Mouse (Mus musculus) heart, postnatal 25 days (tissue): ENCODE data around the gene Cpeb2. TPM values are rescaled to one million over a fixed set of nuclear protein-coding genes. Genes with fewer than 3 reads are reported as not detected.

ENCODE experiments used
- DNase-seq: peaks from one replicate; pipeline ENCODE4 v3.0.0; 2022; ENCODE audit warnings: low spot score
- intact Hi-C: fragments of 180-260 bp; cut with DNase I; formaldehyde crosslinking; loops from one replicate; pipeline ENCODE4 v1.15.1; 2025
- total RNA-seq, 2 experiments: library from RNA; stranded (reverse); gene quantifications; 2 replicates each; pipeline ENCODE4 v1.2.3; 2021

Cpeb2 gene
- total RNA-seq: 10 to 100 TPM; 23.0 to 28.5 TPM

DNA sequence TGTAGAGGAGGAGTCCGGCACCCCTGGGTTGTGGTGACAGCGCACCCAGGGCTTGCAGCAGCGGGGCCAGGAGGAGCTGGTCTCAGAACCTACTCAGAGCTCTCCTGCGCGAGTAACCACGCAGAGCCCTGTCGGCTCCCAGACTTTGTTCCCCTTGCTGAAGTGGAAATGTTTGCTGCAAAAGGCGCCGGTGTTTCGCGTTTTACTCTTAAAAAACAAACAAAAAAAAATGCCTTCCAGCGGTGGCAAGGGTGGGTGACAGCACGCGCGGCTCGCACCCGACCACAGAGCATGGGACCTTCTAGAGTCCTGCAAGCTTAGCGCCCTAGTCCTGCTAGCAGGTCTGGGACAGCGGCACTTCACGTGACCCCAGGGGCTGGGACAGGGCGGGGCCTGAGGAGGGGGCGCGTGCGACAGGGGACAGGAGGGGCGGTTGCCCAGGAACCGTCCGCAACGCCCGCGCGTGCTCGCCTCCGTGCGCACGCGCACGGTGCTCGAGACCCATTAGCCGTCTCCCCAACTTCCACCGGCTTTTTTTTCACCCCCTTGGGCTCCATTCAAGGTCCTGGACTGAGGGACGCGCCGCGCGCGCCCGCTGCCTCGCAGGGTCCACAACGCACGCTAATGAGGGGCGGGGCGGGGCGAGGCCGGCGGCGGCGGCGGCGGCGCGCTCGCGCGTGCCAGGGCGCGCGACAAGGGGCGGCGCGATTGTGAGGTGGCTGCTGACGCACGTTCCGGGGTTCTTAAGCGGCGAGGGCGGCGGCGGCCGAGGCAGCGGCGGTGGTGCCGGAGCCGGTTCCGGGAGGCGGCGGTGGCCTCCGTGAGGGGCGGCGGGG, at the start of gene Cpeb2:
Gene Cpeb2, plus strand, starts transcription at position 691 of the 836 bp plus-strand sequence.
- intact Hi-C loops: loop anchor here (10.0 kb wide), 3 partner anchors 258 to 1528 kb away; partner anchors contain the start of gene Rab28
- peak; percentile 93 for DNase-seq

DNA sequence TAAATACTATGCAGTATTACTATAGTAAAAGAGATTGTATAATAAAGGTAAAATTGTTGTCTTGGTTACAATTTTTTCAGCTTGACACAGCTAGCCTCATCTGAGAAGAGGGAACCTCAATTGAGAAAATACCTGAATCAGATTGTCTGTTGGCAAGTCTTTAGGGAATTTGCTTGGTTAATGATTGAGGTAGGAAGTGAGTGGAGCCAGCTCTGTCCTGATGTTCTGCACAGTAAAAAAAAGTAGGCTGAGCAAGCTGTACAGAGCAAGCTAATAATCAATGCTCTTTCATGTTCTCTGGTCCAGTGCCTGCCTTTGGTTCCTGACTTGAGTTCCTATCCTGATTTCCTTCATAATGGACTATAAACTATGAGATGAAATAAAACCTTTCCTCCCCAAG, 49.4 kb upstream of the Cpeb2 start:
- DNase-seq: no peak
- intact Hi-C loops: no loop called here

DNA sequence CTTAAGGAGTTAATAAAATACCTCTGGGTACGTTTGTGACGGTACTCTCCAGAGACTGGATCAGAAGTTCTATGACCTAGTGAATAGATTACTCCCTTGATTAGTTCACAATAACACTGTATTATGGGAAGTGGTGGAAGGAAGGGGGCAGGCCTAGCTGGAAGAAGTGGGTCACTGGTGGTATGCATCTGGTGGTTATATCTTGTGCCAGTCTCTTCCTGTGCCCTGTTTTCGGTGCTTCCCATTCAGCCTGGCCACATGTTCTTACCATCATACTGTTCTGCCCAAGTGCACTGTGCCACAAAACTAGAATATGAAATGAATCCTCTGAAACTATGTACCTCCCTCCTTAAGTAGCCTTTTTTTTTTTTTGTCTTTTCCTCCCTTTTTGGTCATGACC, 48.1 kb upstream of the Cpeb2 start:
- DNase-seq: no peak
- intact Hi-C loops: no loop called here

DNA sequence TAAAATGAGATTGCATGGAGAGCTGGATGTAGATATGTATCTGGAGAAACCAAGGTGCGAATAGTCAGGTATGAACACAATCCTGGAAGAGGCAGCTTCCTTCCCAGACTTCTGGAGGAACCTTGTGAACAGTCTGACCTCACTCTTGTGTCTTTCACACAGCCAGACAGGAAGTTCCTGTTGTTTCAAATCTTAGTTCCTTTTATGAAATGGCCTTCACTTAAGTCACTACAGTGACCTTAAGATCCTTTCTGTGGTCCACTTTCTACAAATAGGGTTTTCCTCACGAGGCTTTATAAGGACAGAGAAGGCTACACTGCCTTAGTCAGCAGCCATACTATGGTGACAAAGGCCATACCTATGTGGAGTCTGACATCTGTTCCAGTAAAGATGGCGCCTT, 47.5 kb upstream of the Cpeb2 start:
- DNase-seq: no peak
- intact Hi-C loops: no loop called here

DNA sequence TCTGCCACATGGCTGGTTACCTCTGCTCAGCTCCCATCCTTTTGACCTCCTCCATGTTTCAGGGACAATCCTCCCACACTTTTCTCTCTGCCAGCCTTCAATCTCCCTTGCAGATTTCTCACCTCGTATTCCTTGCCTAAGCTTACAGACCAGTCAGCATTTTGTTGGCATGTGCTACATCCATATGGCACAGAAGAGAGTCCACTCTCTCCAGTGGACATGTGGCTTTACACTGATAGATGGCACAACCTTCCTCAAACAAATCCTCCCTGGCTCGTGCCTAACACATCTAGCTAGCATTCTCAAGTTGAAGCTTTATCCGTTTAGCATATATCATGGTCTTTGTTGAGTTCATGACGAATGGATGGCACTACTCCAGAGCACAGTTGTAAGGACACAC, 32.3 kb upstream of the Cpeb2 start:
- DNase-seq: no peak
- intact Hi-C loops: no loop called here

DNA sequence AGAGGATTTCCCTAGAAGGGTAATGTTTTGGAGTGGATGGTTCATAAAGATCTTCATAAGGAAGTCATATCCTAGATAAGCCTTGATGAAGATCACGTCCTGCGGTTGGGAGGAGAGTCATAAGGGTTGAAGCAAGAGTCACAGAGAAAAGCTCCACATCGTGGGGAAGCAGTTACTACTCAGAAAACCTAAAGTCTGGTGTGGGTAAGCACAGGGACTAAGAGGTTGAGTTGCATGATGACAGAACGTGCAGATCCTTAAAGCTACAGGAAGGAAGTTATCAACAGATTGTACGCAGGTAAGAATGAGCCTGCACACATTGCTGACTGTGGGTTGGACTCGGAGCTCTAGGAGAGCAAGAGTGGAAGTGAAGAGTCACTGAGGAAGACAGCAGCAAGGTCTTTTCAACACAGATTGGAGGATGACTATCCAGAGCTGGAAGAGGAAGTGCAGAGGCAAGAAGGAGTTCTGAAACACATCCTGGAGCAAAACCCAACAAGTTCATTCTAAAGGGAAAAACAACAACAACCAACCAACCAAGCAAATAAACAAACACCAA, 26.4 kb upstream of the Cpeb2 start:
- DNase-seq: no peak
- intact Hi-C loops: no loop called here

DNA sequence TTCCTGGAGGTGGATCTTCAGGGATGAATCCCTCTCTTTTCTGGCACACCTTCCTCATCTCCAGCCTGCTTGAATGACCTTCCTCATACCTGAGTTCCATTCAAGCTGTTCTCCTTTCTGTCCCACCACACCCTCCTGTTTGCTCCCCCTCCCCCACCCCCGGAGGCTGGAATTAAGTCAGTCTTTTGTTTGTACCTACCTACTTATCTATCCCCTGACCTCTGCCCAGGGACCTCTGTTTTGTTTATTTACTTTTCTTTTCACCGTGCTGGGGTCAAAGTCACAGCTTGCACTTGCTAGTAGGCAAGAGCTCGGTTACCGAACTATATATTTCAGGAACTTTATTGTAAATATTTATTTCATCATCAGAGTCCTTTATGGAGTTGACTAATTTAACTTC, 15.5 kb upstream of the Cpeb2 start:
- intact Hi-C loops: no loop called here

DNA sequence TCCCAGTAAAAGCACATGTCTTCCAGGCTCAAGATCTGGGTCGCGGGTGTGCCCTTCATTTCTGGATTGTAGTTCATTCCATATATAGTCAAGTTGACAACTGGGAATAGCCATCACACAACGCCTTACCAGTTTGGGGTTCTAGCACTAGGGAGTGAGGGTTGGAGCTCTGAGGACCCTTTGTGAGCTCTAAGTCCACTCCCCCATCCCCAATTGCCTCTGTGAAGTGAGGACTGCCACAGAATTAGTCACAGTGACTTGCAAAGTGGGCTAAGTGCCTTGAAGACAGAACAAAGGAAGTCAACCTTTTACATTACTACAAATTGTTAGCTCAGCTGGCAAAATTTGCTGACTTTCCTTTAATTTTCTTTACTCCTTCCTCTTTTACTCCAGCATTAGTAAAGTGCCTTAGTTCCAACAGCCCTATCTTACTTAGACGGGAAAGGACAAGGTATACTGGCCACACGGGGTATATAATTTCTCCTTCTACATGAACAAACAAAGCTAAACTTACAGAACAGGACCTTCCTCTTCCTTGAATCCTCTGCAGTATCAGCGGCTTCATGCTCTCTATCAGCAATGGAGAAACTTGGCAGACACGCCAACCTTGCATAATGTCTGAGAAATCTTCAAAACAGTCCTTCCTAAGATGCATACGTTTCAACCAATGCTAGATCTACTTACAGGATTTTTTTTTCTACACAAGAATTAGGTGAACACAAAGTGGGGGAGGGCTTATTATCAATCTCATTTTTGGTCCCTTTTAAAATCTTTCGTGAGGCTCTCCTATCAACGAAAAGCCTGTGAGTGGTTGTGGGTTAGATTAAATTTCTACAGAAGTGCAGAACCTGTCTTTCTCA, 14.8 kb upstream of the Cpeb2 start:
- DNase-seq: no peak
- intact Hi-C loops: no loop called here

More for the DNA sequence above, 15.5 kb upstream of the Cpeb2 start:
- no peak for DNase-seq

DNA sequence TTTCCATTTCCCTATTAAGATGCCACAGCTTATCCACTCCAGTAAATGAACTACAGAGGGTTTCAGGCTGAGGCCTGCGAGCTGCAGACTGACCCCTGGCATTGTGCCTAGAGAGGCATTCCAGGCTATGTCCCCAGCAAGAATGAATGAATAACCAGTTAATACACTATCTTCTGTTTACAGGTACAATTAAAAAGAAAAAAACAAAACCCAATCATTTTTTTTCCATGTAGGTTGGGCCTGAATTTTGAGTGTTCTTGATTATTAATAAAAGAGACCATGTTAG, 14.2 kb upstream of the Cpeb2 start:
- intact Hi-C loops: no loop called here
- DNase-seq: no peak

DNA sequence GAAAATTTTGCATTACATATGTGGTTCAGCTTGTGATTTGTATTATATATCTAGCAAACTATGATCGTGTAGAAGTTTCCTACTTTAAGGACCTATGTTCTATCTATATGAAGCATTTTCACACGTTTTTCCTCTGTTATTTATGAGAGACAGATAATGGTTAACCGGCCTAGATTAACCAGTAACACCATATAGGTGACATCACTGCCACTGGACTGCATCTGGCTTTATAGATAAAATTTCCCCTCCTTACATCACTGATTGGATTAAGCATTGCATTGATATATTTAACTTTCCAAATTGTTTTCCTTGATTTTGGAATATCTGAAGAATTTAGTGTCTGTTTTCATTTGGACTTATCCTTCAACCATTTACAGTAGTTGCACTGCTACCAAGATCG, 9.6 kb upstream of the Cpeb2 start:
- intact Hi-C loops: no loop called here
- DNase-seq: no peak

DNA sequence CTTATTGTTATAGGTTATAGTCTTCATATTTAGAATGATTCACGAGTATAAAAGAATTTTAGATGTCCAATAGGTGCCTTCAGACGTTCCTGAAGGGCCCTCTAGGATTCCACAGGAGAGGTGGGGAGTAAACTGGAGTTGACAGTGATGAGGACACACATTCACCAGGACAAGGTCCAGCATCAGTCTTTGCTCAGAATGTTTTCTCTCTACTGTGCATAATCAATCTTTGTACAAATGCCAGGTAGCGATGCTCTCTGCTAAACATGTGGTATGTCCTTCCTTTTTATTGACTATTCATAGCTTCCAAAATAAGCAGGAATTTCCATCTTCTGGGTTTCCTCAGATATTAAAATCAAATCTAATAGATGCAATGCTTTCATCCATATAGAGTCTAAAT, 8.7 kb upstream of the Cpeb2 start:
- intact Hi-C loops: no loop called here
- no peak for DNase-seq

DNA sequence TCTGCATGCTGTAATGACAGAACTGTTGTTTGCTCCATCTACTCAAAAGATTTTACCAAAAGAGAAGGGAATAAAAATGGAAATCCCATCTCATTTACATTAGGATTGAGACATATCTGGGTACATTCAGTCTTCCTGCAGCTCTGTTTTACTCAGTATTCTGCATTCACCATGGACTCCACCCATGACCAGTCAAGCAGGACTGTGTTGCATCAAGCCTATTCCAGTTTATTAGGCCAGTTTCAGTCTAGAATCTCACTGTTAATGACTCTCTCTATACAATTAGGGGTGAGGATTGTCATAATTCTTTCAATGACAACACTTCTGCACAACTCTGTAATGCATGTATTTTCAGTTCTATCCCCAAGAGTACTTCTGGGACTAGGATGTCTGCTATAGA, 6.8 kb upstream of the Cpeb2 start:
- no peak for DNase-seq
- intact Hi-C loops: no loop called here

DNA sequence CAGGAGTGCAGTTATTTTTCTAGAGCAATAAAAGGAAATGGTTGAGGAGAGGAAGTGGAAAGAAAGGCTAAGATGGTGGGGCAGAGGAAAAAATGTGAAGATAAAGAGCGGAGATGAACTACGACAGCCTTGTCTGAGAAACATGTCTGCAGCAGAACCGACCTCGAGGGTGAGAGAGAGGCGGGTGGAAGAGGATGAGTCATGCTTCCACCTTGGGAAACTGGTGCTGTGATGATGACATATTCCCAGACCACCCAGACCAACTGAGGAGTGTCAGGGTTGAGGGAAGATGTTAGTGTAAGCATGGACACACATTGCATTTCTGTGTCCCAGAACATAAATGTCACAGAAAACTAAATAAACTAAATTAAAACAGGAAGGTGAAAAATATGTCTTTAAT, 5.4 kb upstream of the Cpeb2 start:
- DNase-seq: no peak
- intact Hi-C loops: no loop called here

DNA sequence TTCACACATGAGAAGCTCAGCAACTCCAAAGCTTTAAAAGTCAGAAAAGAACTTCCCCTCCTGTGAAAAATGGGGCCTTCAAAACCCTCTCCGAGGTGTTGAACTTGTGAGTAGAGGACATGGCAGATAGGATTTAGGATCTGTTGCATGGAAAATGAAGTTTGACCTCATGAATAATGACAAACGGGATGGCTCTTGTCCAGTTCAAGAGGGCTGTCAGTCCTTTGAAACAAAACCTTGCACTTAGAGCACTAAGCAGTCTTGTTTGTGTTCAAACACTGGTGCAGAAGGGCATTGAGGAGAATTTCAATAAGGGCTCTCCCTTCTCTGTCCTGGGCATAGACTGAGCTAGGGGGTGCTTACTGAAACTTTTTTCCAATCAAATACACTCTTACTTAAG, 1.9 kb upstream of the Cpeb2 start:
- no peak for DNase-seq
- intact Hi-C loops: loop anchor here (10.0 kb wide), 3 partner anchors 256 to 1526 kb away; partner anchors contain the start of gene Rab28

DNA sequence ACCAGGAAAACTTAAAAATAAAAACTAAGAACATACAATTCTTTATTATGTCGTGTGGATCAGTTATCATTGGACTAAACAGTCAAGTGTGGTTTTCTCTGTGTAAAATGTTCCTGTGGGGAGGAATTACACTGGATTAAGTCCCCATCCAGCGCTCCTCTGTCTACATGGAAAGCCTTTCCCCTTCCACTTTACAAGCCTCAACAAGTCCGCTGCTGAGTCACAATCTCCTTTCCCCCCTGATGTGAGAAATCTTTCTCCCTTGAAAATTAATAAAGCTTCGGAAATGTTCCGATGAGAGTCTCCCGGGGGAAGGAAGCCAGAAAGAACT, 856 bp upstream of the Cpeb2 start:
- DNase-seq: no peak
- intact Hi-C loops: loop anchor here (10.0 kb wide), 3 partner anchors 257 to 1527 kb away; partner anchors contain the start of gene Rab28

DNA sequence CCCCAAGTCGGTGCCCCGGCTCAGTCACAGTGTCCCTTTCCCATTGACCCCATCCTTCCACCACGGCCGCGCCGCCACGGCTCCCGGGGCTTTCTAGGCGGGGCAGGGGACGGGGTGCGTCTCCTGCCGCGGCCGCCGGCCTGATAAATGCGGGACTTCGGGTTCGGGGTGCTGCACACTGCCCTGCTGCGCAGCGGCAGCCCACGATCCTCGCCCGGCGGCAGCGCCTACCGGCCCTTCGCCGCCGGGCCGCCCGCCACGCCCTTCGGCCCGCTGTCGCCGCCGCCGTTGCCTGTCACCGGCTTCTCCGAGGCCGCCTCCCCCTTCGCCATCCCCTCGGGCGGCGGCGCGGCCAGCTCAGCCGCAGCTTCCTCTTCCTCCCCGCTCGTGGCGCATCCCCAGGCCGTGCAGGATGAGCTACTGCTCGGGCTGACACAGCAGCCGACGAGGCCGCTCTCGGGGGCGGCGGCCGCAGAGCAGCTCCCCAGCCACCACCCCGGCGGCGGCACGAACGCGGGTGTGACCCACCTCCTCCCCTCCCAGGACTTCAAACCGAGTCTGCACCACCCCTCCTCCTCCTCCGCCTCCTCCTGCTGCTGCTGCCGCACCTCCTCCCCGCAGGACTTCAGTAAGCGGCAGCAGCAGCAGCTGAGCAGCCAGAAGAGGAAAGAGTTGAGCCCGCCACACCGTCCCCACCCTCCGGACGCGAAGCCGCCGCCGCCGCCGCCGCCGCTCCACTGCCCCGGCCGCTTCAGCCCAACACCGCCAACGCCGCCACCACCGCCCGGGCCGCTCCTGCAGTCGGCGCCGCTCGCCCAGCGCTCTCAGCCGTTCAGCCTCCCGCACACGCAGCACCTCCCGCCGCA, 579 bp downstream of the Cpeb2 start:
- intact Hi-C loops: loop anchor here (10.0 kb wide), 3 partner anchors 259 to 1529 kb away; partner anchors contain the start of gene Rab28
- peak; percentile 83 for DNase-seq

DNA sequence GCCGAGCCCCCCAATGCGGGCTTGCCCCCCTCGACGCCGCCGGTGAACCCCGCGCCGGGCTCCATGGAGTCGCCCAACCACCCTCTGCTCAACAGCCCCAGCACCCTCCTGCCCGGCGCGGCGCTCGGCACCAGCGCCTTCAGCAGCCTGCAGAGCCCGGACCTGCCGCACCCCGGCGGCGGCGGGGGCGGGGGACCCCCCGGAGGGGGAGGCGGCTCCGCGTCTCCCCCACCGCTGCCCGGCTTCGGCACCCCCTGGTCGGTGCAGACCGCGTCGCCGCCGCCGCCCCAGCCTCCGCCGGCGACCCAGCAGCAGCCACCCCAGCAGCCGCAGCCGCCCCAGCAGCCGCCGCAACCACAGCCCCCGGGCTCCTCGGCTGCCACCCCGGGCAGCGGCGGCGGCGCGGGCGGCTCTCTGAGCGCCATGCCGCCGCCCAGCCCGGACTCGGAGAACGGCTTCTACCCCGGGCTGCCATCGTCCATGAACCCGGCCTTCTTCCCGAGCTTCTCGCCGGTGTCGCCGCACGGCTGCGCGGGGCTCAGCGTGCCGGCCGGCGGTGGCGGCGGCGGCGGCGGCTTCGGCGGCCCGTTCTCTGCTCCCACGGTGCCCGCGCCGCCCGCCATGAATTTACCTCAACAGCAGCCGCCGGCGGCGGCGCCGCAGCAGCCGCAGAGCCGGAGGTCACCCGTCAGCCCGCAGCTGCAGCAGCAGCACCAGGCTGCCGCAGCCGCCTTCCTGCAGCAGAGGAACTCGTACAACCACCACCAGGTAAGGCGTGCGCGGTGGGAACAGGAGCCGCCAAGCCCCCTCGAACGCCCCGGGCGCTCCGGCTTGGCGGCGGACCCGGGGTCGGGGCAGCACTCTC, 1.6 kb downstream of the Cpeb2 start:
- peak; percentile 5 for DNase-seq
- intact Hi-C loops: loop anchor here (10.0 kb wide), 3 partner anchors 260 to 1530 kb away; partner anchors contain the start of gene Rab28

DNA sequence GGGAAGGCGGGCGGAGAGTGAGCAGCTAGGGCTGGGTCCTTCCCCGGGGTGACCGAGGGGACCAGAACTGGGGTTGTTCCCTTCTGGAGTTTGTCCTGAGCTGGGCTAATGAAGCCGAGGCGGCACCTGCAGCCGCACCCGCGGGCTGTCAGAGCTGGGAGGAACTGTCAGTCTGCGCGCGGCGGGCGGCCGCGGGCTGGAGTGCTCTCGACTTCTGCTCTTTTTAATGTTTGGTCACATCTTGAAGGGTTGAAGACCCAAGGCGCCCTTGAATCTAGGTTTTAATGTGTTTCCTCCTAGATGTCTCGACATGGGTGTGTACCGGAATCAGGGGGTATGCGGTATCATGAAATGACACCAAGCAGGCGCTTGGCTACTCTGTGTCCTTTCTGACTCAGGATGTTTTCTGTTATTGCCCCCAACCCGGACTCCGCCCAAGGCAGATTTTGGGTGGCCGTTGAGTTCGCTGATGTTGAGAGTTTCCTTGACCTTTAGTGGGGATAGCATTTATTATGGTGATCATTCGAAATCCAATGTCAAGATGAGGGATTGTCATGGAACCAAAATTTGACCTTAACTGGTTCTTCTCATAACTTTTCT, 2.3 kb downstream of the Cpeb2 start:
- intact Hi-C loops: loop anchor here (10.0 kb wide), 3 partner anchors 260 to 1530 kb away; partner anchors contain the start of gene Rab28
- peak; percentile 8 for DNase-seq
